ENCODE assay signal across 20 mouse cellular contexts in the genomic region with DNA sequence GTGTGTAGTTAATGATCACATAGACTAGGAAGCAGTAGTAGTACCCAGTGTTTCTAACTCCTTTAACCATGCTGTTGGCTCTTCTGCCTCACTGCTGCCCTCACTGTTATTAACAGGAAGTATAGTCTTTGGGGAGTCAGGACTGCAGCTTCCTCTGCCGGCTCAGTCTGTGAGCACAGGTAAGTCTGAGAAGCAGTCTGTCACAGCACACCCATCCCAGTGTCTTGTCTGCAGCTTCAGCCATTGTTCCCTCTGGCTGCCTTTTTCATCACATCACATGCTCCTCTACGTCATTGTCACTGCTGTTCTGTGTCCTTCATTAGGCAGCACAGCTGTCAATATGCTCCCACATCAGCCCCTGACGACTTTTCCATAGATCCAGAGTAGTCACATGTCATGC.
DNase-seq lines count a peak whose midpoint lies in the region; ATAC-seq and TF ChIP-seq lines count a peak whose summit lies in the region.
"Had no signal": no experiment of that assay in that cellular context is flagged by ENCODE, and none has a peak within 500 bp of the region (broad histone marks: within the 10 kb centered on the region; RNA-seq: fewer than 3 reads in every experiment).

No protein-coding gene starts in this region.

- TF ChIP-seq CTCF in left cerebral cortex, adult 2 months (IDR thresholded peaks at IDR 0.05) = no peak
- TF ChIP-seq CTCF in MEL (IDR thresholded peaks at IDR 0.05 in 2 of 3, conservative IDR thresholded peaks at IDR 0.05 in 1 of 3; ENCODE audit: control insufficient read depth in 1 of 3, insufficient read depth in 1 of 3, low read depth in 2 of 3, low read length in 3 of 3, poor library complexity in 1 of 3, severe bottlenecking in 1 of 3) = peak in 1 of 3 experiments; percentile 6; a peak in 1 of 6 replicates
- TF ChIP-seq CTCF in midbrain, postnatal 0 days (IDR thresholded peaks at IDR 0.05) = peak; percentile 46

- no peak for ATAC-seq in forebrain, embryonic 14.5 days
- ATAC-seq in forebrain, embryonic 12.5 days (ENCODE audit: low FRiP score) = no peak
- ATAC-seq in midbrain, postnatal 0 days (ENCODE audit: low FRiP score) = peak; percentile 44; the same call in 1 of the 2 replicates
- ATAC-seq: liver, embryonic 12.5 days had no signal

- peaks cover 4% of the 10 kb centered on the region; the same call in 1 of the 2 replicates for H3K36me3 ChIP-seq in forebrain, embryonic 14.5 days (ENCODE audit: control insufficient read depth, insufficient read depth, low read length)
- no peaks in the 10 kb centered on the region for H3K36me3 ChIP-seq in forebrain, embryonic 12.5 days (replicated peaks)
- H3K36me3 ChIP-seq in MEL (ENCODE audit: control insufficient read depth in 1 of 2, insufficient read depth in 2 of 2, low read length in 2 of 2) = peaks cover 0 to 9% of the 10 kb centered on the region in 2 experiments; a peak in 2 of 4 replicates
- H3K36me3 ChIP-seq in midbrain, postnatal 0 days (ENCODE audit: insufficient read depth, low read length) = no peaks in the 10 kb centered on the region

- no peak overlapping the region for H3K4me2 ChIP-seq in forebrain, embryonic 14.5 days (ENCODE audit: low read length)
- H3K4me2 ChIP-seq in forebrain, embryonic 12.5 days = no peak overlapping the region
- no peak overlapping the region for H3K4me2 ChIP-seq in midbrain, postnatal 0 days (ENCODE audit: low read depth, low read length, poor library complexity, severe bottlenecking)
- H3K4me2 ChIP-seq: embryonic facial prominence, embryonic 13.5 days; liver, embryonic 12.5 days had no signal

- TF ChIP-seq POLR2A in MEL (IDR thresholded peaks at IDR 0.05; ENCODE audit: control insufficient read depth in 1 of 2, insufficient read depth in 1 of 2, low read depth in 1 of 2, low read length in 2 of 2, poor library complexity in 1 of 2) = no peak

- no peak overlapping the region for H3K4me3 ChIP-seq in forebrain, embryonic 14.5 days (ENCODE audit: low read depth, low read length)
- H3K4me3 ChIP-seq in forebrain, embryonic 12.5 days (replicated peaks) = no peak overlapping the region
- H3K4me3 ChIP-seq in left cerebral cortex, adult 2 months = no peak overlapping the region
- no peak overlapping the region for H3K4me3 ChIP-seq in MEL (ENCODE audit: control insufficient read depth in 1 of 2, insufficient read depth in 1 of 2, low read depth in 2 of 2, low read length in 2 of 2)
- H3K4me3 ChIP-seq in midbrain, postnatal 0 days (ENCODE audit: low read depth, low read length) = no peak overlapping the region
- H3K4me3 ChIP-seq: embryonic facial prominence, embryonic 13.5 days; liver, embryonic 12.5 days; megakaryocyte, embryonic 14.5 days had no signal

- no peaks in the 10 kb centered on the region for H3K27me3 ChIP-seq in forebrain, embryonic 14.5 days (replicated peaks; ENCODE audit: control insufficient read depth, insufficient read depth, low read length)
- no peaks in the 10 kb centered on the region for H3K27me3 ChIP-seq in forebrain, embryonic 12.5 days
- no peaks in the 10 kb centered on the region for H3K27me3 ChIP-seq in MEL (ENCODE audit: control insufficient read depth in 1 of 2, insufficient read depth in 2 of 2, low read length in 2 of 2)
- no peaks in the 10 kb centered on the region for H3K27me3 ChIP-seq in midbrain, postnatal 0 days (ENCODE audit: insufficient read depth, low read length)
- H3K27me3 ChIP-seq: embryonic facial prominence, embryonic 13.5 days; liver, embryonic 12.5 days; megakaryocyte, embryonic 14.5 days had no signal

- no peaks in the 10 kb centered on the region for H3K9me3 ChIP-seq in forebrain, embryonic 14.5 days (replicated peaks; ENCODE audit: control insufficient read depth, low read length)
- no peaks in the 10 kb centered on the region for H3K9me3 ChIP-seq in forebrain, embryonic 12.5 days
- H3K9me3 ChIP-seq in MEL (replicated peaks; ENCODE audit: insufficient read depth, low read length) = no peaks in the 10 kb centered on the region
- H3K9me3 ChIP-seq in midbrain, postnatal 0 days (ENCODE audit: low read length) = no peaks in the 10 kb centered on the region
- H3K9me3 ChIP-seq: embryonic facial prominence, embryonic 13.5 days; liver, embryonic 12.5 days; megakaryocyte, embryonic 14.5 days had no signal

- 56% methylated on average over 3 of the region's 3 CpGs for WGBS in forebrain, embryonic 14.5 days
- 68% methylated on average over 3 of the region's 3 CpGs for WGBS in forebrain, embryonic 12.5 days
- 48% methylated on average over 3 of the region's 3 CpGs for WGBS in midbrain, postnatal 0 days

- H3K79me2 ChIP-seq in MEL (ENCODE audit: control insufficient read depth, insufficient read depth, low read length, poor library complexity) = no peaks in the 10 kb centered on the region

- no peaks in the 10 kb centered on the region for H3K4me1 ChIP-seq in forebrain, embryonic 14.5 days (ENCODE audit: control insufficient read depth, insufficient read depth, low read length)
- peaks cover 5% of the 10 kb centered on the region for H3K4me1 ChIP-seq in forebrain, embryonic 12.5 days
- H3K4me1 ChIP-seq in MEL (ENCODE audit: control insufficient read depth in 1 of 2, insufficient read depth in 2 of 2, low read length in 2 of 2) = peaks cover 3 to 8% of the 10 kb centered on the region in 2 experiments
- H3K4me1 ChIP-seq in midbrain, postnatal 0 days (ENCODE audit: insufficient read depth, low read length) = no peaks in the 10 kb centered on the region
- H3K4me1 ChIP-seq: embryonic facial prominence, embryonic 13.5 days had no signal

- TF ChIP-seq RAD21 in MEL (IDR thresholded peaks at IDR 0.05; ENCODE audit: low read depth, low read length) = no peak; the same call in 1 of the 2 replicates

- no peak overlapping the region for H3K9ac ChIP-seq in forebrain, embryonic 14.5 days (ENCODE audit: low read length)
- H3K9ac ChIP-seq in forebrain, embryonic 12.5 days = no peak overlapping the region
- no peak overlapping the region for H3K9ac ChIP-seq in MEL (ENCODE audit: control insufficient read depth, low read depth, low read length, poor library complexity, severe bottlenecking)
- no peak overlapping the region for H3K9ac ChIP-seq in midbrain, postnatal 0 days (replicated peaks; ENCODE audit: low read length, poor library complexity, severe bottlenecking)
- H3K9ac ChIP-seq: embryonic facial prominence, embryonic 13.5 days; liver, embryonic 12.5 days had no signal

- peak; percentile 24 for DNase-seq in forebrain, embryonic 14.5 days (ENCODE audit: low spot score)
- no peak for DNase-seq in left cerebral cortex, adult 2 months (ENCODE audit: extremely low spot score in 1 of 2, low spot score in 2 of 2)
- DNase-seq in left cerebral cortex, postnatal 14 days (ENCODE audit: low spot score in 2 of 2) = no peak
- peak; percentile 17 for DNase-seq in MEL (ENCODE audit: low read depth, low spot score)
- peak; percentile 8 for DNase-seq in midbrain, postnatal 0 days (ENCODE audit: low spot score)
- DNase-seq in left cerebral cortex, postnatal 10 days (ENCODE audit: extremely low spot score in 1 of 2, low spot score in 2 of 2) = no peak
- DNase-seq in cerebellum, adult 11-12 months = no peak
- DNase-seq: cerebellum, adult 11 months; cerebellum, postnatal 36 days; gastrocnemius, postnatal 10 days; kidney, adult 11 months; kidney, postnatal 25 days; left cerebral cortex, postnatal 4 days; lung, postnatal 10 days; right cerebral cortex, postnatal 4 days; thymus, adult 2 months had no signal

- intact Hi-C loops in left cerebral cortex, adult 2 months (cut with DNase I) = no loop called here
- intact Hi-C loops in left cerebral cortex, postnatal 14 days (cut with DNase I) = no loop called here
- intact Hi-C loops in left cerebral cortex, postnatal 10 days (cut with DNase I) = no loop called here

- no peak overlapping the region for H3K27ac ChIP-seq in forebrain, embryonic 14.5 days (ENCODE audit: low read depth, low read length)
- no peak overlapping the region for H3K27ac ChIP-seq in forebrain, embryonic 12.5 days
- peak overlapping the region; percentile 12; the same call in 1 of the 2 replicates for H3K27ac ChIP-seq in left cerebral cortex, adult 2 months
- no peak overlapping the region for H3K27ac ChIP-seq in MEL (ENCODE audit: control insufficient read depth, low read depth, low read length)
- H3K27ac ChIP-seq in midbrain, postnatal 0 days (ENCODE audit: low read depth, low read length) = no peak overlapping the region
- H3K27ac ChIP-seq: embryonic facial prominence, embryonic 13.5 days; liver, embryonic 12.5 days had no signal

- TF ChIP-seq EP300 in MEL (IDR thresholded peaks at IDR 0.05; ENCODE audit: low read depth in 1 of 2, low read length in 2 of 2) = no peak

TF ChIP-seq in MEL, 35 proteins besides CTCF, POLR2A, EP300 and RAD21:
- TF ChIP-seq UBTF (IDR thresholded peaks at IDR 0.05; ENCODE audit: borderline replicate concordance, insufficient read depth, low read depth, low read length) (no peak), POLR2AphosphoS5 (IDR thresholded peaks at IDR 0.05; ENCODE audit: borderline replicate concordance, low read depth, low read length) (no peak), NRF1 (IDR thresholded peaks at IDR 0.05; ENCODE audit: insufficient read depth, low read depth, low read length, poor library complexity, severe bottlenecking) (no peak), NELFE (IDR thresholded peaks at IDR 0.05; ENCODE audit: low read depth, low read length) (no peak), GATA1 (IDR thresholded peaks at IDR 0.05; ENCODE audit: low read depth, low read length) (no peak), ZNF384 (IDR thresholded peaks at IDR 0.05; ENCODE audit: low read depth, low read length) (no peak), MAX (IDR thresholded peaks at IDR 0.05; ENCODE audit: low read length) (no peak), USF2 (IDR thresholded peaks at IDR 0.05; ENCODE audit: borderline replicate concordance in 1 of 2, insufficient read depth in 1 of 2, low read depth in 1 of 2, low read length in 2 of 2) (no peak), USF1 (IDR thresholded peaks at IDR 0.05; ENCODE audit: low read depth, low read length) (no peak), MAFK (IDR thresholded peaks at IDR 0.05; ENCODE audit: borderline replicate concordance, low read depth, low read length) (no peak), SMC3 (IDR thresholded peaks at IDR 0.05; ENCODE audit: low read depth, low read length) (no peak)
TF ChIP-seq in MEL: peak in this region for 0.

Comparison
In these comparisons a context has a peak if more than half of its experiments do, and no peak if none do; other contexts are left out.
1. DNase-seq: peak in forebrain, embryonic 14.5 days (single experiment), MEL (single experiment) and midbrain, postnatal 0 days (single experiment); none in left cerebral cortex, adult 2 months (0 of 2), left cerebral cortex, postnatal 14 days (0 of 2), left cerebral cortex, postnatal 10 days (0 of 2) and cerebellum, adult 11-12 months (single experiment).